Mouse (Mus musculus): ENCODE results near the gene Rexo1. TPM values are rescaled to one million over a fixed set of nuclear protein-coding genes. Genes with fewer than 3 reads are reported as not detected.

The Rexo1 gene
- total RNA-seq, 4 experiments from 2014 or later: 54.2 to 60.1 (median 57.0) TPM

GRCm38 (mm10) chr10:80584642-80585552 lies 23.5 kb upstream of the Rexo1 start:
- DNase-seq: no peak

GRCm38 (mm10) chr10:80584045-80584488 lies 22.7 kb upstream of the Rexo1 start:
- no peak for DNase-seq

GRCm38 (mm10) chr10:80583047-80583446 lies 21.7 kb upstream of the Rexo1 start:
- no peak for DNase-seq

GRCm38 (mm10) chr10:80578911-80579310 lies 17.6 kb upstream of the Rexo1 start:
- DNase-seq: peak; percentile 67

GRCm38 (mm10) chr10:80578131-80578750 lies 16.9 kb upstream of the Rexo1 start:
- DNase-seq: peak; percentile 80

- DNase-seq: peak; percentile 98
Measured at GRCm38 (mm10) chr10:80577195-80578130, 16.1 kb upstream of the Rexo1 start, which contains the start of gene Klf16. Gene Klf16, minus strand, starts transcription at chr10:80577321.

GRCm38 (mm10) chr10:80576351-80577194 lies 15.2 kb upstream of the Rexo1 start:
- DNase-seq: no peak

- no peak for DNase-seq
Measured at GRCm38 (mm10) chr10:80575925-80576324, 14.6 kb upstream of the Rexo1 start.

- DNase-seq: no peak
Measured at GRCm38 (mm10) chr10:80574896-80575295, 13.5 kb upstream of the Rexo1 start.

GRCm38 (mm10) chr10:80573944-80574343 lies 12.6 kb upstream of the Rexo1 start:
- no peak for DNase-seq

- no peak for DNase-seq
Measured at GRCm38 (mm10) chr10:80572477-80572876, 11.1 kb upstream of the Rexo1 start.

- no peak for DNase-seq
Measured at GRCm38 (mm10) chr10:80570871-80571836, 9.8 kb upstream of the Rexo1 start.

- no peak for DNase-seq
Measured at GRCm38 (mm10) chr10:80570419-80570818, 9.1 kb upstream of the Rexo1 start.

- no peak for DNase-seq
Measured at GRCm38 (mm10) chr10:80569664-80570066, 8.3 kb upstream of the Rexo1 start.

GRCm38 (mm10) chr10:80568876-80569275 lies 7.5 kb upstream of the Rexo1 start:
- DNase-seq: no peak

- no peak for DNase-seq
Measured at GRCm38 (mm10) chr10:80566375-80567092, 5.2 kb upstream of the Rexo1 start.

GRCm38 (mm10) chr10:80560621-80561020 lies 739 bp downstream of the Rexo1 start:
- no peak for DNase-seq

GRCm38 (mm10) chr10:80559431-80559830 lies 1.9 kb downstream of the Rexo1 start:
- DNase-seq: no peak

GRCm38 (mm10) chr10:80557346-80557965 lies 3.9 kb downstream of the Rexo1 start:
- peak; percentile 71 for DNase-seq
